ENCODE assay signal across 8 mouse cellular contexts in genomic region chr5:29687671-29688070, GRCm38 (mm10). TPM values are rescaled to one million over a fixed set of nuclear protein-coding genes. Genes with fewer than 3 reads are reported as not detected.
A peak's percentile ranks its signal among the peaks of the same experiment; 100 is the strongest.
DNase-seq lines count a peak whose midpoint lies in the region; ATAC-seq and TF ChIP-seq lines count a peak whose summit lies in the region.

No protein-coding gene starts in this region.

- no peaks in the 10 kb centered on the region for H3K9me3 ChIP-seq in forebrain, embryonic 14.5 days (replicated peaks; ENCODE audit: control insufficient read depth, low read length)

- no peak for TF ChIP-seq POLR2A in spleen, adult 2 months (IDR thresholded peaks at IDR 0.05; ENCODE audit: low read depth, low read length)

- WGBS in spleen, adult 2 months: 71% methylated on average over 3 of the region's 3 CpGs
- WGBS in forebrain, embryonic 14.5 days: 53% methylated on average over 3 of the region's 3 CpGs

- H3K27me3 ChIP-seq in spleen, adult 2 months (ENCODE audit: control insufficient read depth, insufficient read depth, low read length): no peaks in the 10 kb centered on the region
- no peaks in the 10 kb centered on the region for H3K27me3 ChIP-seq in forebrain, embryonic 14.5 days (replicated peaks; ENCODE audit: control insufficient read depth, insufficient read depth, low read length)

- H3K27ac ChIP-seq in spleen, adult 2 months (ENCODE audit: insufficient read depth, low read length): no peak overlapping the region
- no peak overlapping the region for H3K27ac ChIP-seq in forebrain, embryonic 14.5 days (ENCODE audit: low read depth, low read length)

- H3K4me1 ChIP-seq in spleen, adult 2 months (ENCODE audit: control insufficient read depth, insufficient read depth, insufficient read length): no peaks in the 10 kb centered on the region
- H3K4me1 ChIP-seq in forebrain, embryonic 14.5 days (ENCODE audit: control insufficient read depth, insufficient read depth, low read length): no peaks in the 10 kb centered on the region

- ATAC-seq in CD4-positive, CD25-positive, alpha-beta regulatory T cell, adult 4 months: no peak
- peak; percentile 71; the same call in 1 of the 2 replicates for ATAC-seq in forebrain, embryonic 14.5 days
- no peak for ATAC-seq in inflammation-experienced regulatory T-cells, adult 6 months

- no peaks in the 10 kb centered on the region for H3K36me3 ChIP-seq in spleen, adult 2 months (ENCODE audit: control insufficient read depth, insufficient read depth, low read length)
- H3K36me3 ChIP-seq in forebrain, embryonic 14.5 days (ENCODE audit: control insufficient read depth, insufficient read depth, low read length): no peaks in the 10 kb centered on the region

- peak; percentile 32; the same call in 1 of the 2 replicates for TF ChIP-seq CTCF in spleen, adult 2 months (IDR thresholded peaks at IDR 0.05; ENCODE audit: extremely low read depth, insufficient read depth, insufficient read length, insufficient replicate concordance)

- H3K4me2 ChIP-seq in forebrain, embryonic 14.5 days (ENCODE audit: low read length): no peak overlapping the region

- no peak overlapping the region for H3K4me3 ChIP-seq in spleen, adult 2 months (ENCODE audit: extremely low read depth, insufficient read depth, insufficient read length)
- no peak overlapping the region for H3K4me3 ChIP-seq in forebrain, embryonic 14.5 days (ENCODE audit: low read depth, low read length)

- H3K9ac ChIP-seq in forebrain, embryonic 14.5 days (ENCODE audit: low read length): no peak overlapping the region

- DNase-seq in CD4-positive, CD25-positive, alpha-beta regulatory T cell, adult 2 months (ENCODE audit: low read depth, low spot score): peak; percentile 54
- peak in 1 of 2 experiments; percentile 7 for DNase-seq in spleen, adult 2 months (ENCODE audit: low read depth in 1 of 2, low spot score in 2 of 2)
- no peak for DNase-seq in spleen, postnatal 36 days (ENCODE audit: low spot score in 2 of 2)
- DNase-seq in forebrain, embryonic 14.5 days (ENCODE audit: low spot score): peak; percentile 56
- DNase-seq in kidney, postnatal 4 days: peak; percentile 39 to 54
- DNase-seq in neural tube, embryonic 10.5 days (ENCODE audit: extremely low spot score, low spot score): peak; percentile 51

RNA-seq across cellular contexts. Expression of gene Dnajb6, which starts 47.8 kb away (rescaled TPM):
- polyA plus RNA-seq in CD4-positive, CD25-positive, alpha-beta regulatory T cell, adult 4 months (2017; shearing (Covaris generic)): 100 to 1,000 TPM; 103 to 108 TPM
- polyA plus RNA-seq in spleen, adult 2 months (2012; rRNA removed): 30.6 and 32.8 TPM in 2 replicates
- polyA plus RNA-seq in forebrain, embryonic 14.5 days (2014; fragmentation: Nextera tagmentation; extraction: Ambion mirVana): 301 and 357 TPM in 2 replicates
- polyA plus RNA-seq in inflammation-experienced regulatory T-cells, adult 6 months (2017; shearing (Covaris generic)): 100 to 1,000 TPM in 2 of 3 experiments, 10 to 100 TPM in 1; 97.7 to 163 (median 114) TPM

RNA-seq across cellular contexts. Expression of gene Gm5129, which starts 48.1 kb away (rescaled TPM):
- polyA plus RNA-seq in CD4-positive, CD25-positive, alpha-beta regulatory T cell, adult 4 months (2017; shearing (Covaris generic)): 1 to 10 TPM in 1 of 2 experiments, not detected in 1; 1.7 TPM
- polyA plus RNA-seq in spleen, adult 2 months (2012; rRNA removed): not detected in 2 replicates
- not detected in 2 replicates for polyA plus RNA-seq in forebrain, embryonic 14.5 days (2014; fragmentation: Nextera tagmentation; extraction: Ambion mirVana)
- not detected for polyA plus RNA-seq in inflammation-experienced regulatory T-cells, adult 6 months (2017; shearing (Covaris generic))

Comparison
In these comparisons a context has a peak if more than half of its experiments do, and no peak if none do; other contexts are left out.
1. DNase-seq: peak in CD4-positive, CD25-positive, alpha-beta regulatory T cell, adult 2 months (single experiment), forebrain, embryonic 14.5 days (single experiment), kidney, postnatal 4 days (2 of 2) and neural tube, embryonic 10.5 days (single experiment); none in spleen, postnatal 36 days (0 of 2).